17 mouse cellular contexts compared by ENCODE assay signal in the genomic region with DNA sequence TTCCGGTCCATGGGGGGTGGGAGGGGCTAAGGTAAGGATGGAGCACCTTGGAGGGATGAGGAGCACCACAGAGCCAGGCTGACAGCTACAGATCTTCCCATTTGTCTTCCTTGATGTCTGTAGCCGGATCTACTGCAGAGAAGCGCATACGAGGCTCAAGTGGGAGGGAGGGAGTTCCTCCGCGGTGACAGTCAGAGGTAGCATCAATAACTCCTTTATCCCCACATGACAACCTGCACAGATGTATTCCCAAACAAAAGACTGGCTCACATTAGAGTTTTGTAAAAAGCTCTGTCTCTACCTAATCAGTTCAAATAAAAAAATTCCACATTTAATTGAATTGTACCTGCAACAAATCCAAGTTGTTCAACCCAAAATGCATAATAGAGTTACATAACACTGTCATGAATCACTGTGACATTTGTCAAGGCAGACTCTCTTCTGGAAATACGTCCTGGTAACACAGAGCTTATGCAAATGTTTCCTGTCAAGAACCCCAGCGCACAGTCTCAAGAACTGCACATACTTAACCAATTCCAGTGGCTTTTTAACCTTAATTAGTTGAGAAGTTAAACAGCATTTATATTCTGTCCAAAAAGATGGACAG.
DNase-seq lines count a peak whose midpoint lies in the region; ATAC-seq and TF ChIP-seq lines count a peak whose summit lies in the region.
"Had no signal": no experiment of that assay in that cellular context is flagged by ENCODE, and none has a peak within 500 bp of the region (broad histone marks: within the 10 kb centered on the region; RNA-seq: fewer than 3 reads in every experiment).

No protein-coding gene starts in this region.

- DNase-seq in heart, adult 8-10 months (ENCODE audit: low spot score) = no peak
- DNase-seq in layer of hippocampus, adult 18-20 months (ENCODE audit: low spot score in 2 of 2) = peak; percentile 17 to 60
- DNase-seq in layer of hippocampus, postnatal 10 days (ENCODE audit: low spot score in 2 of 2) = no peak
- DNase-seq in midbrain, postnatal 0 days (ENCODE audit: low spot score) = no peak
- DNase-seq in hindbrain, postnatal 0 days (ENCODE audit: low spot score) = peak; percentile 12
- no peak for DNase-seq in yolk sac, embryonic 10.5 days (ENCODE audit: low spot score)
- DNase-seq: embryo, embryonic 11 days; gastrocnemius, postnatal 36 days; kidney, adult 9 months; kidney, postnatal 4 days; liver; thymus, postnatal 14 days had no signal

- H3K27me3 ChIP-seq in heart, embryonic 14.5 days (ENCODE audit: control insufficient read depth, insufficient read depth, low read length) = no peaks in the 10 kb centered on the region
- H3K27me3 ChIP-seq in midbrain, embryonic 16.5 days (ENCODE audit: control insufficient read depth, insufficient read depth, low read depth, low read length) = no peaks in the 10 kb centered on the region
- H3K27me3 ChIP-seq in midbrain, postnatal 0 days (ENCODE audit: insufficient read depth, low read length) = no peaks in the 10 kb centered on the region
- H3K27me3 ChIP-seq in hindbrain, postnatal 0 days (ENCODE audit: insufficient read depth, low read length) = no peaks in the 10 kb centered on the region

- no peak for TF ChIP-seq CTCF in midbrain, postnatal 0 days (IDR thresholded peaks at IDR 0.05)
- no peak for TF ChIP-seq CTCF in hindbrain, postnatal 0 days (IDR thresholded peaks at IDR 0.05; ENCODE audit: low read depth)

- no peak overlapping the region for H3K9ac ChIP-seq in heart, embryonic 14.5 days (ENCODE audit: low read length)
- H3K9ac ChIP-seq in midbrain, embryonic 16.5 days (ENCODE audit: low read depth, low read length) = no peak overlapping the region
- no peak overlapping the region for H3K9ac ChIP-seq in midbrain, postnatal 0 days (replicated peaks; ENCODE audit: low read length, poor library complexity, severe bottlenecking)
- H3K9ac ChIP-seq in hindbrain, postnatal 0 days (replicated peaks; ENCODE audit: low read length) = no peak overlapping the region
- H3K9ac ChIP-seq: lung, embryonic 14.5 days had no signal

- no peaks in the 10 kb centered on the region for H3K9me3 ChIP-seq in heart, embryonic 14.5 days (ENCODE audit: control insufficient read depth, low read length)
- no peaks in the 10 kb centered on the region for H3K9me3 ChIP-seq in midbrain, embryonic 16.5 days (replicated peaks; ENCODE audit: control insufficient read depth, low read length, poor library complexity, severe bottlenecking)
- H3K9me3 ChIP-seq in midbrain, postnatal 0 days (ENCODE audit: low read length) = no peaks in the 10 kb centered on the region
- H3K9me3 ChIP-seq in hindbrain, postnatal 0 days (ENCODE audit: low read length) = no peaks in the 10 kb centered on the region

- no peak overlapping the region for H3K4me3 ChIP-seq in heart, embryonic 14.5 days (ENCODE audit: control insufficient read depth in 1 of 2, insufficient read depth in 1 of 2, low read depth in 1 of 2, low read length in 2 of 2)
- H3K4me3 ChIP-seq in midbrain, embryonic 16.5 days (ENCODE audit: low read depth, low read length) = no peak overlapping the region
- H3K4me3 ChIP-seq in midbrain, postnatal 0 days (ENCODE audit: low read depth, low read length) = no peak overlapping the region
- H3K4me3 ChIP-seq in hindbrain, postnatal 0 days (ENCODE audit: low read length) = no peak overlapping the region

- H3K36me3 ChIP-seq in heart, embryonic 14.5 days (ENCODE audit: control insufficient read depth, insufficient read depth, low read length) = no peaks in the 10 kb centered on the region
- no peaks in the 10 kb centered on the region for H3K36me3 ChIP-seq in midbrain, embryonic 16.5 days (ENCODE audit: control insufficient read depth, insufficient read depth, low read length)
- no peaks in the 10 kb centered on the region for H3K36me3 ChIP-seq in midbrain, postnatal 0 days (ENCODE audit: insufficient read depth, low read length)
- no peaks in the 10 kb centered on the region for H3K36me3 ChIP-seq in hindbrain, postnatal 0 days (ENCODE audit: insufficient read depth, low read length)

- WGBS in heart, embryonic 14.5 days = 54% methylated on average over 8 of the region's 8 CpGs
- 44% methylated on average over 8 of the region's 8 CpGs for WGBS in midbrain, embryonic 16.5 days
- WGBS in midbrain, postnatal 0 days = 43% methylated on average over 8 of the region's 8 CpGs
- 45% methylated on average over 8 of the region's 8 CpGs for WGBS in hindbrain, postnatal 0 days

- H3K27ac ChIP-seq in heart, embryonic 14.5 days (replicated peaks in 1 of 2; ENCODE audit: control insufficient read depth in 1 of 2, insufficient read depth in 1 of 2, low read depth in 2 of 2, low read length in 2 of 2) = peak overlapping the region; percentile 26 to 59; a peak in 1 of 4 replicates
- no peak overlapping the region for H3K27ac ChIP-seq in midbrain, embryonic 16.5 days (ENCODE audit: low read length)
- H3K27ac ChIP-seq in midbrain, postnatal 0 days (ENCODE audit: low read depth, low read length) = no peak overlapping the region
- H3K27ac ChIP-seq in hindbrain, postnatal 0 days = no peak overlapping the region
- H3K27ac ChIP-seq: stomach, postnatal 0 days had no signal

- H3K4me2 ChIP-seq in heart, embryonic 14.5 days (ENCODE audit: low read length) = 0 out of 2 replicates have a peak overlapping the region, but pooled peaks have one; percentile 28
- no peak overlapping the region for H3K4me2 ChIP-seq in midbrain, embryonic 16.5 days (ENCODE audit: low read length)
- no peak overlapping the region for H3K4me2 ChIP-seq in midbrain, postnatal 0 days (ENCODE audit: low read depth, low read length, poor library complexity, severe bottlenecking)
- H3K4me2 ChIP-seq in hindbrain, postnatal 0 days (ENCODE audit: low read depth, low read length) = no peak overlapping the region
- H3K4me2 ChIP-seq: lung, embryonic 14.5 days had no signal

- peaks cover 13 to 20% of the 10 kb centered on the region in 2 experiments for H3K4me1 ChIP-seq in heart, embryonic 14.5 days (ENCODE audit: control insufficient read depth in 2 of 2, insufficient read depth in 2 of 2, low read length in 2 of 2)
- H3K4me1 ChIP-seq in midbrain, embryonic 16.5 days (ENCODE audit: control insufficient read depth, insufficient read depth, low read length) = no peaks in the 10 kb centered on the region
- H3K4me1 ChIP-seq in midbrain, postnatal 0 days (ENCODE audit: insufficient read depth, low read length) = no peaks in the 10 kb centered on the region
- no peaks in the 10 kb centered on the region for H3K4me1 ChIP-seq in hindbrain, postnatal 0 days (ENCODE audit: insufficient read depth, low read length)

- no peak for ATAC-seq in heart, embryonic 14.5 days (ENCODE audit: insufficient number of reproducible peaks, insufficient read depth, low FRiP score, low read depth)
- peak; percentile 66; the same call in 1 of the 2 replicates for ATAC-seq in midbrain, embryonic 16.5 days
- no peak for ATAC-seq in midbrain, postnatal 0 days (ENCODE audit: low FRiP score)
- no peak; the same call in 1 of the 2 replicates for ATAC-seq in hindbrain, postnatal 0 days
- ATAC-seq: CD4-positive, CD25-positive, alpha-beta regulatory T cell, adult 4 months had no signal

Comparison
In these comparisons a context has a peak if more than half of its experiments do, and no peak if none do; other contexts are left out.
1. DNase-seq: peak in layer of hippocampus, adult 18-20 months (2 of 2) and hindbrain, postnatal 0 days (single experiment); none in heart, adult 8-10 months (single experiment), layer of hippocampus, postnatal 10 days (0 of 2), midbrain, postnatal 0 days (single experiment) and yolk sac, embryonic 10.5 days (single experiment).
2. H3K27ac ChIP-seq: peak in heart, embryonic 14.5 days (2 of 2); none in midbrain, embryonic 16.5 days (single experiment), midbrain, postnatal 0 days (single experiment) and hindbrain, postnatal 0 days (single experiment).